ENCODE assay signal across 8 mouse cellular contexts in the genomic region with DNA sequence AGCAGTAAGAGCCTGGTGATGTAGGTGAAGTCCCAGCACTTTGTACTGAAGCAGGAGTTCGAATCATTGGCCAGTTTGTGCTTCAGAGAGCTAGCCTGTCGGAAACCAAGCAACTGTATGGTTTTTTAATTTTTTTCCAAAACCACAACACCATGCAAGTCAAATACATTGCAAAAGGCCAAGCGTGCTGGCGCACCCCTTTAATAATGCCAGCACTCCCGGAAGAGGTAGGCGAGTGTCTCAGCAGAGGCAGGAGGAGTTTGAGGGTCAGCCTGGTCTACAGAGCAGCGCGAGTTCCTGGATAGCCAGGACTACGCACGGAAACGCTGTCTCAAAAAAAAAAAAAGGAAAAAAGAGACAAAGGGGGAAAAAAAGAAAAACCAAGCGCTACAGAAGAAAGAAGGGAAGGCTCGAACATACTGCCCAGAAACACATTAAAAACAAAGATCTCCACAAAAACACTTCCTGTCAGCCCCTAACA. TPM values are rescaled to one million over a fixed set of nuclear protein-coding genes. Genes with fewer than 3 reads are reported as not detected.
A peak's percentile ranks its signal among the peaks of the same experiment; 100 is the strongest.
DNase-seq lines count a peak whose midpoint lies in the region; ATAC-seq and TF ChIP-seq lines count a peak whose summit lies in the region.

No protein-coding gene starts in this region.

- peak overlapping the region; percentile 84 for H3K27ac ChIP-seq in ES-Bruce4 (ENCODE audit: insufficient read depth, low read length)
- no peak overlapping the region for H3K27ac ChIP-seq in cortical plate, adult 2 months (ENCODE audit: insufficient read depth, low read length)
- H3K27ac ChIP-seq in heart, embryonic 16.5 days (ENCODE audit: low read length): peak overlapping the region; percentile 92

- H3K4me2 ChIP-seq in heart, embryonic 16.5 days (ENCODE audit: low read depth, low read length): peak overlapping the region; percentile 75

- peak overlapping the region; percentile 77 for H3K4me3 ChIP-seq in ES-Bruce4 (ENCODE audit: low read depth, low read length)
- H3K4me3 ChIP-seq in cortical plate, adult 2 months (ENCODE audit: insufficient read depth, low read length): peak overlapping the region; percentile 93
- peak overlapping the region; percentile 73 for H3K4me3 ChIP-seq in heart, embryonic 16.5 days (ENCODE audit: low read length)

- H3K36me3 ChIP-seq in ES-Bruce4 (ENCODE audit: control insufficient read depth, insufficient read depth, low read length, poor library complexity, severe bottlenecking): peaks cover 13% of the 10 kb centered on the region
- H3K36me3 ChIP-seq in heart, embryonic 16.5 days (ENCODE audit: control insufficient read depth, insufficient read depth): no peaks in the 10 kb centered on the region

- no peaks in the 10 kb centered on the region for H3K27me3 ChIP-seq in ES-Bruce4 (ENCODE audit: control insufficient read depth, insufficient read depth, low read length, poor library complexity, severe bottlenecking)
- no peaks in the 10 kb centered on the region for H3K27me3 ChIP-seq in heart, embryonic 16.5 days (ENCODE audit: control insufficient read depth, insufficient read depth, low read length)

- no peak for TF ChIP-seq EP300 in ES-Bruce4 (IDR thresholded peaks at IDR 0.05; ENCODE audit: insufficient read depth, low read depth, low read length)

- no peak for TF ChIP-seq CTCF in ES-Bruce4 (IDR thresholded peaks at IDR 0.05; ENCODE audit: low read depth, low read length)
- TF ChIP-seq CTCF in cortical plate, adult 2 months (IDR thresholded peaks at IDR 0.05; ENCODE audit: extremely low read depth, insufficient read depth, low read length): no peak

- H3K9me3 ChIP-seq in ES-Bruce4 (replicated peaks; ENCODE audit: control insufficient read depth, insufficient read depth, low read length, poor library complexity, severe bottlenecking): no peaks in the 10 kb centered on the region
- H3K9me3 ChIP-seq in heart, embryonic 16.5 days (replicated peaks; ENCODE audit: control insufficient read depth, low read length): no peaks in the 10 kb centered on the region

- peak overlapping the region; percentile 97 for H3K9ac ChIP-seq in ES-Bruce4 (ENCODE audit: low read depth, poor library complexity, severe bottlenecking)
- peak overlapping the region; percentile 88 for H3K9ac ChIP-seq in heart, embryonic 16.5 days (ENCODE audit: low read length)

- no peaks in the 10 kb centered on the region for H3K4me1 ChIP-seq in ES-Bruce4 (ENCODE audit: control insufficient read depth, insufficient read depth, low read length)
- peaks cover 1% of the 10 kb centered on the region; the same call in 1 of the 2 replicates for H3K4me1 ChIP-seq in cortical plate, adult 2 months (ENCODE audit: control insufficient read depth, insufficient read depth, low read length)
- peaks cover 7% of the 10 kb centered on the region for H3K4me1 ChIP-seq in heart, embryonic 16.5 days (ENCODE audit: control insufficient read depth, insufficient read depth, low read length)

- ATAC-seq in heart, embryonic 16.5 days (replicated peaks; ENCODE audit: extremely low read depth, insufficient read depth, low FRiP score): peak; percentile 34; the same call in 1 of the 2 replicates
- ATAC-seq in megakaryocyte progenitor cell, adult 5-6 weeks (replicated peaks; ENCODE audit: poor library complexity): peak; percentile 70

- DNase-seq in CD4-positive helper T cell, adult 2 months (ENCODE audit: low read depth, low spot score): peak; percentile 72
- DNase-seq in kidney, postnatal 25 days: peak; percentile 20 to 54
- DNase-seq in spleen, postnatal 4 days (ENCODE audit: low spot score in 2 of 2): peak; percentile 30 to 73
- no peak for DNase-seq in MN1 (ENCODE audit: low spot score)

- no peak for TF ChIP-seq POLR2A in ES-Bruce4 (IDR thresholded peaks at IDR 0.05; ENCODE audit: insufficient read depth, low read length)
- TF ChIP-seq POLR2A in cortical plate, adult 2 months (IDR thresholded peaks at IDR 0.05; ENCODE audit: extremely low read depth, insufficient read depth, low read length): no peak

- 7% methylated on average over 13 of the region's 13 CpGs for WGBS in heart, embryonic 16.5 days

RNA-seq across cellular contexts. Expression of gene Ssb, which starts 0.3 kb away (rescaled TPM):
- polyA plus RNA-seq in ES-Bruce4 (2011; ENCODE audit: insufficient read depth, insufficient read length, low read depth, missing spikeins): 393 and 460 TPM in 2 replicates
- polyA plus RNA-seq in cortical plate, adult 2 months (2012; rRNA removed): 80.3 and 88.7 TPM in 2 replicates
- polyA plus RNA-seq in heart, embryonic 16.5 days (2015; fragmentation: Nextera tagmentation; extraction: Ambion mirVana): 177 and 193 TPM in 2 replicates
- 421 and 424 TPM in 2 replicates for total RNA-seq in megakaryocyte progenitor cell, adult 5-6 weeks (2015)
- total RNA-seq in megakaryocyte progenitor cell, adult 5-6 weeks (2017): 505 and 604 TPM in 2 replicates

RNA-seq across cellular contexts. Expression of gene Mettl5, which starts 24.4 kb away (rescaled TPM):
- polyA plus RNA-seq in ES-Bruce4 (2011; ENCODE audit: insufficient read depth, insufficient read length, low read depth, missing spikeins): 53.2 and 54.5 TPM in 2 replicates
- polyA plus RNA-seq in cortical plate, adult 2 months (2012; rRNA removed): 12.7 and 13.6 TPM in 2 replicates
- polyA plus RNA-seq in heart, embryonic 16.5 days (2015; fragmentation: Nextera tagmentation; extraction: Ambion mirVana): 34.0 and 40.7 TPM in 2 replicates
- 41.4 and 42.9 TPM in 2 replicates for total RNA-seq in megakaryocyte progenitor cell, adult 5-6 weeks (2015)
- 35.3 and 44.0 TPM in 2 replicates for total RNA-seq in megakaryocyte progenitor cell, adult 5-6 weeks (2017)

RNA-seq across cellular contexts. Expression of gene Ubr3, which starts 36.0 kb away (rescaled TPM):
- polyA plus RNA-seq in ES-Bruce4 (2011; ENCODE audit: insufficient read depth, insufficient read length, low read depth, missing spikeins): 59.0 and 65.6 TPM in 2 replicates
- polyA plus RNA-seq in cortical plate, adult 2 months (2012; rRNA removed): 75.8 and 77.6 TPM in 2 replicates
- polyA plus RNA-seq in heart, embryonic 16.5 days (2015; fragmentation: Nextera tagmentation; extraction: Ambion mirVana): 10.5 and 11.1 TPM in 2 replicates
- 34.8 and 42.0 TPM in 2 replicates for total RNA-seq in megakaryocyte progenitor cell, adult 5-6 weeks (2015)
- total RNA-seq in megakaryocyte progenitor cell, adult 5-6 weeks (2017): 31.7 and 45.8 TPM in 2 replicates

RNA-seq across cellular contexts. Expression of gene Klhl23, which starts 39.3 kb away (rescaled TPM):
- polyA plus RNA-seq in ES-Bruce4 (2011; ENCODE audit: insufficient read depth, insufficient read length, low read depth, missing spikeins): 5.4 and 7.0 TPM in 2 replicates
- 34.7 and 38.1 TPM in 2 replicates for polyA plus RNA-seq in cortical plate, adult 2 months (2012; rRNA removed)
- 57.5 and 57.6 TPM in 2 replicates for polyA plus RNA-seq in heart, embryonic 16.5 days (2015; fragmentation: Nextera tagmentation; extraction: Ambion mirVana)
- total RNA-seq in megakaryocyte progenitor cell, adult 5-6 weeks (2015): 15.1 and 18.7 TPM in 2 replicates
- total RNA-seq in megakaryocyte progenitor cell, adult 5-6 weeks (2017): 28.6 and 30.4 TPM in 2 replicates
